ENCODE assay signal across 8 mouse cellular contexts in the genomic region with DNA sequence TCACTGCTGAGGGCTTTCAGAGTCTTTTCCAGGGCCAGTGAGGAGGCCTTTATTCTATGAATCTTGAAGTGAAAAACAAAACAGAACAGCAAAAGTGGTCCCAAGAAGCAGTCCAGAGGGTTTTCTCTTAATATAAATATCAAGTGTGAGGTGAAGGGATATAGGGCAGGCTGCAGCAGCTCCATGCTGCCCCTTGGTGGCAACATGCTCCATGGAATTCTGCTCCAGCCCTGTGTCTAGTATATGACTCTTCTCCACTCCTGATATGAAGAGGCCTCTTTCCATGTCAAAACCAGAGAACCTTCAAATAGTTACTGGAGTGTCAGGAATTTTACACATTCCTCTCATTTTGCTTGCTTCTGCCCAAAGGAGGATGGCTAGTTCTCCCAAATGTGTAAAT.
DNase-seq lines count a peak whose midpoint lies in the region; ATAC-seq lines count a peak whose summit lies in the region.

No protein-coding gene starts in this region.

- intact Hi-C loops in heart, postnatal 36 days (cut with DNase I) = loop anchor here (2.0 kb wide), 1 partner anchor 364 kb away; no protein-coding TSS in a partner anchor

- H3K9me3 ChIP-seq in heart, embryonic 14.5 days (ENCODE audit: control insufficient read depth, low read length) = no peaks in the 10 kb centered on the region
- H3K9me3 ChIP-seq in heart, embryonic 12.5 days (replicated peaks) = no peaks in the 10 kb centered on the region
- H3K9me3 ChIP-seq in midbrain, embryonic 14.5 days (ENCODE audit: control insufficient read depth, low read length) = no peaks in the 10 kb centered on the region

- H3K4me2 ChIP-seq in heart, embryonic 14.5 days (ENCODE audit: low read length) = no peak overlapping the region
- H3K4me2 ChIP-seq in heart, embryonic 12.5 days = no peak overlapping the region
- H3K4me2 ChIP-seq in midbrain, embryonic 14.5 days (ENCODE audit: low read length) = no peak overlapping the region

- H3K9ac ChIP-seq in heart, embryonic 14.5 days (ENCODE audit: low read length) = no peak overlapping the region
- H3K9ac ChIP-seq in heart, embryonic 12.5 days = no peak overlapping the region
- H3K9ac ChIP-seq in midbrain, embryonic 14.5 days (replicated peaks; ENCODE audit: low read length) = no peak overlapping the region

- H3K27me3 ChIP-seq in heart, embryonic 14.5 days (ENCODE audit: control insufficient read depth, insufficient read depth, low read length) = no peaks in the 10 kb centered on the region
- no peaks in the 10 kb centered on the region for H3K27me3 ChIP-seq in heart, embryonic 12.5 days (replicated peaks)
- no peaks in the 10 kb centered on the region for H3K27me3 ChIP-seq in midbrain, embryonic 14.5 days (ENCODE audit: control insufficient read depth, insufficient read depth, low read length)

- 0 out of 2 replicates have a peak, but pooled peaks have one; percentile 59 for ATAC-seq in heart, embryonic 14.5 days (ENCODE audit: insufficient number of reproducible peaks, insufficient read depth, low FRiP score, low read depth)
- no peak for ATAC-seq in heart, embryonic 12.5 days (ENCODE audit: insufficient number of reproducible peaks, low FRiP score)
- peak; percentile 63 for ATAC-seq in granulocyte monocyte progenitor cell, adult 5-6 weeks (replicated peaks; ENCODE audit: poor library complexity, severe bottlenecking)
- no peak for ATAC-seq in midbrain, embryonic 14.5 days (ENCODE audit: low FRiP score, low TSS enrichment)

- H3K27ac ChIP-seq in heart, embryonic 14.5 days (replicated peaks in 1 of 2; ENCODE audit: control insufficient read depth in 1 of 2, insufficient read depth in 1 of 2, low read depth in 2 of 2, low read length in 2 of 2) = no peak overlapping the region
- H3K27ac ChIP-seq in heart, embryonic 12.5 days (ENCODE audit: poor library complexity, severe bottlenecking) = no peak overlapping the region
- H3K27ac ChIP-seq in midbrain, embryonic 14.5 days (replicated peaks; ENCODE audit: low read depth, low read length) = no peak overlapping the region

- no peaks in the 10 kb centered on the region for H3K36me3 ChIP-seq in heart, embryonic 14.5 days (ENCODE audit: control insufficient read depth, insufficient read depth, low read length)
- no peaks in the 10 kb centered on the region for H3K36me3 ChIP-seq in heart, embryonic 12.5 days
- H3K36me3 ChIP-seq in midbrain, embryonic 14.5 days (ENCODE audit: control insufficient read depth, insufficient read depth, low read length) = no peaks in the 10 kb centered on the region

- H3K4me1 ChIP-seq in heart, embryonic 14.5 days (ENCODE audit: control insufficient read depth in 2 of 2, insufficient read depth in 2 of 2, low read length in 2 of 2) = no peaks in the 10 kb centered on the region
- 0 out of 2 replicates have a peak, but pooled peaks cover 3% of the 10 kb centered on the region for H3K4me1 ChIP-seq in heart, embryonic 12.5 days (replicated peaks)
- no peaks in the 10 kb centered on the region for H3K4me1 ChIP-seq in midbrain, embryonic 14.5 days (ENCODE audit: control insufficient read depth, insufficient read depth, low read length)

- peak; percentile 18 for DNase-seq in urinary bladder, postnatal 14 days (ENCODE audit: low spot score)
- no peak for DNase-seq in urinary bladder, adult 2 months (ENCODE audit: low spot score)
- DNase-seq in midbrain, embryonic 14.5 days = peak; percentile 75
- no peak for DNase-seq in thymus, postnatal 10 days (ENCODE audit: low spot score in 2 of 2)
- no peak for DNase-seq in heart, postnatal 36 days

- H3K4me3 ChIP-seq in heart, embryonic 14.5 days (ENCODE audit: control insufficient read depth in 1 of 2, insufficient read depth in 1 of 2, low read depth in 1 of 2, low read length in 2 of 2) = no peak overlapping the region
- H3K4me3 ChIP-seq in heart, embryonic 12.5 days = no peak overlapping the region
- no peak overlapping the region for H3K4me3 ChIP-seq in midbrain, embryonic 14.5 days (replicated peaks; ENCODE audit: low read depth, low read length)

Comparison
In these comparisons a context has a peak if more than half of its experiments do, and no peak if none do; other contexts are left out.
1. ATAC-seq: peak in heart, embryonic 14.5 days (single experiment) and granulocyte monocyte progenitor cell, adult 5-6 weeks (single experiment); none in heart, embryonic 12.5 days (single experiment) and midbrain, embryonic 14.5 days (single experiment).
2. DNase-seq: peak in urinary bladder, postnatal 14 days (single experiment) and midbrain, embryonic 14.5 days (single experiment); none in urinary bladder, adult 2 months (single experiment), thymus, postnatal 10 days (0 of 2) and heart, postnatal 36 days (0 of 2).